Mouse (Mus musculus) R1 (cell line): ENCODE measurements at regions not wholly inside any gene's neighbourhood (a gene's known extent, or its start where the extent isn't known, plus 50 kb on each side); places are given as distances from the start of the nearest gene placed in this dataset.
A peak's percentile ranks its signal among the peaks of the same experiment; 100 is the strongest.

ENCODE experiments used
- DNase-seq: peaks from one replicate; pipeline ENCODE4 v3.0.0-alpha.2; 2018; ENCODE audit warnings: low read depth, low spot score

- peak; percentile 35 for DNase-seq
Observed at GRCm38 (mm10) chrY:4072666-4073065, 301.2 kb downstream of the Gm3376 start.

GRCm38 (mm10) chrY:4073566-4073965 is 302.1 kb downstream of the Gm3376 start:
- DNase-seq: peak; percentile 14
